Comparison of ENCODE assay signal across 30 mouse cellular contexts in the genomic region with DNA sequence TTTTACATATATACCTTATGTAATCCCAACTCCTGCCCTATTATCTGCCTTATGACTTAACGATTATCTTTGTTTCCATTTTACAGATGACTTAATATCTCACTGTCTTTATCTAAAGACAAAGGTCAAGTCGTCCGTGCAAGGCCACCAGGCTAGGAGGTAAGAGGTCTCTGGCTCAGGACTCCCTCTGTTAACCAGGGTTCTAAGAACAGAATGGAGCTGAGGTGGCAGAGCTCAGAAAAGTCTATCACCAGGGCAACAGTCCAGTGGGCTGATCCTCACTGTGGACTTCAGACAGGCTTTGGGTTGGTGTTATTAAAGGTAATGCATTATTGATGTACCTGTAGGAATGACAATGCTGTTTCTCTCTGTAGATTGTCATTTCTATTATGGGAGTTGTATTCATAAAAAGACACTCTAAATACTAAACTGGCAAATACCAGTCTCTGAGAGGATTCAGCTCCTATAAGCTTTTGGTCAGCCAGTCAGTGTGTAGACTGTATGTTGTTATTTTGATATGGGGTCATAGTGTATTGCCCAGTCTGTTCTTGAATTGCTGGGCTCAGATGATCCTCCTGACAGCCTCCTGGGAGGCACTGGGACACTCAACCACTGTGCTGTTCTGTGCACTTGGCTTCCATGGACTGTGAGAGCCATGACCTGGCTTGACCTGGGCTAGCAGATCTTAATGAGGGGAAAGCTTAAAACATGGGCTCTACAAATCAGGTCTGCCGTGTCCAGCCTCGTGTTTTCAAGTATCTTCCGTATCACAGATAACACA. TPM values are rescaled to one million over a fixed set of nuclear protein-coding genes. Genes with fewer than 3 reads are reported as not detected.
"Had no signal": no experiment of that assay in that cellular context is flagged by ENCODE, and none has a peak within 500 bp of the region (broad histone marks: within the 10 kb centered on the region; RNA-seq: fewer than 3 reads in every experiment).

A gene (plus strand): TSS at position 86 of the 781 bp plus-strand sequence.

- DNase-seq: kidney, adult 11 months; kidney, adult 9 months; kidney, postnatal 10 days; kidney, postnatal 4 days; liver; liver, postnatal 0 days; lung, postnatal 10 days; lung, postnatal 36 days; retina, postnatal 1 day; right cerebral cortex, postnatal 25 days; thymus, adult 18-20 months; thymus, postnatal 36 days had no signal

- H3K27ac ChIP-seq: limb, embryonic 10.5 days; limb, embryonic 13.5 days; liver, embryonic 14.5 days; lung, embryonic 15.5 days; midbrain, embryonic 10.5 days; midbrain, embryonic 13.5 days; neural tube, embryonic 13.5 days; stomach, postnatal 0 days had no signal

- H3K27me3 ChIP-seq: limb, embryonic 13.5 days; lung, embryonic 15.5 days; midbrain, embryonic 13.5 days; neural tube, embryonic 13.5 days had no signal

- ATAC-seq: liver, postnatal 0 days; midbrain, embryonic 13.5 days; midbrain, embryonic 16.5 days had no signal

- H3K9ac ChIP-seq: limb, embryonic 13.5 days; liver, embryonic 14.5 days; liver, postnatal 0 days; lung, embryonic 15.5 days; midbrain, embryonic 13.5 days; neural tube, embryonic 13.5 days had no signal

- H3K36me3 ChIP-seq: limb, embryonic 10.5 days; limb, embryonic 13.5 days; lung, embryonic 15.5 days; midbrain, embryonic 10.5 days; midbrain, embryonic 13.5 days; neural tube, embryonic 13.5 days had no signal

- H3K4me1 ChIP-seq: limb, embryonic 10.5 days; limb, embryonic 13.5 days; lung, embryonic 15.5 days; neural tube, embryonic 13.5 days had no signal

- H3K4me2 ChIP-seq: limb, embryonic 13.5 days; lung, embryonic 15.5 days; midbrain, embryonic 13.5 days; neural tube, embryonic 13.5 days had no signal

- H3K4me3 ChIP-seq: limb, embryonic 10.5 days; limb, embryonic 13.5 days; lung, embryonic 15.5 days; megakaryocyte, embryonic 14.5 days; midbrain, embryonic 10.5 days; midbrain, embryonic 13.5 days; myocyte; neural tube, embryonic 13.5 days had no signal

- H3K9me3 ChIP-seq: limb, embryonic 10.5 days; limb, embryonic 13.5 days; lung, embryonic 15.5 days; megakaryocyte, embryonic 14.5 days; midbrain, embryonic 10.5 days; midbrain, embryonic 13.5 days; neural tube, embryonic 13.5 days had no signal

RNA-seq across cellular contexts. Expression of the gene that starts here (rescaled TPM):
- total RNA-seq: layer of hippocampus, adult 18-20 months; layer of hippocampus, postnatal 14 days; left cerebral cortex, adult 8-10 months; left cerebral cortex, postnatal 25 days; monocyte, adult 5-6 weeks; neutrophil, adult 5-6 weeks had no signal
- polyA plus RNA-seq: limb, embryonic 10.5 days; limb, embryonic 13.5 days; liver, embryonic 14.5 days; liver, postnatal 0 days; lung, embryonic 15.5 days; midbrain, embryonic 10.5 days; midbrain, embryonic 13.5 days; midbrain, embryonic 16.5 days; myocyte; neural tube, embryonic 13.5 days; stomach, embryonic 14.5 days; stomach, postnatal 0 days had no signal
